Mouse (Mus musculus) c-Kit-positive CD71-positive TER-119-negative erythroid progenitor cells, embryonic 14.5 days (primary cell): ENCODE measurements around the gene Olfr183.
"Not testable (repeated sequence)": the region's sequence is repeated elsewhere in the genome, so short reads cannot be mapped to it uniquely, and the experiment has no call there.

ENCODE experiments used
- DNase-seq: peaks from one replicate; pipeline ENCODE4 v3.0.0-alpha.2; 2013; ENCODE audit warnings: low read depth

The Olfr183 gene

GRCm38 (mm10) chr16:58995057-58995456 is at the start of gene Olfr183:
Gene Olfr183, plus strand, starts transcription at chr16:58995357.
- no peak for DNase-seq

DNA sequence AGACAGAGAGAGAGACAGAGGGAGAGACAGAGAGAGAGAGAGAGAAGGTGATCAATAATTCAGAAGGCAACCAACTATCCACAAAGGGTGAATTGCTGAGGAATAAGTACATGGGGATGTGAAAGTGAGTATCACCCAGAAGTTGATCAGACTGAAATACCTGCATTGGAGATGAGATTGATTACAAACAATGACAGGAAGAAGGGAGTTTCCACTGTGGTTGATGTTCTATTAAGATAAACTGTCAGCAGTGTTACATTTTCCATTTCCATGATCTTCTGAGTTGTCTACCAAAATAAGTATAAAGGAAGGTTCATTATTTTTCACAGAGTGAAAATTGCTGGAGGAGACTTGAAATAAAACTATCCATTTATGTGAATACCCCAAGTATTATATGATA is 12.0 kb downstream of the Olfr183 start:
- DNase-seq, result no peak

- DNase-seq, result no peak
Observed at GRCm38 (mm10) chr16:59013357-59014018, 18.3 kb downstream of the Olfr183 start.

DNA sequence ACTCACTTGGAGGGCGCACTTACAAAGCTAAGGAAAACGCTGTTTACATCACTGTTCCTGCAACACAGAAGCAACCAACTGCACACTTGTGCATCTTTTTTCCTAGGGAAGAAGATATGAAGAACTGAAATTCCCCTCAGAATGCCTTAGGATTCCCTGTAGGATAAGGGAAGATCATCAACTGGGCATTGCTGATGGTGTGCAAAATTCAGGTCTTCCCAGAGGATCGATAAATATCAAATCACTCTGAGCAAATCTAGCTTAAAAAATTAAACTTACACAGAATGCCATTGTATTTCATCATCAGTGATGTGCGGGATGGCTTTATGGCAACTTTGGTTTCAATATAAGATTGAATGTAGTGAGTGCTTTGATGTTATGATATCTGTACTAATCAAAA is 35.0 kb downstream of the Olfr183 start, which contains the start of gene Olfr186:
TSS of gene Olfr186 (minus strand) at position 101 of the 400 bp plus-strand sequence.
- no peak for DNase-seq

- no peak for DNase-seq
Observed at GRCm38 (mm10) chr16:59039710-59040109, 44.6 kb downstream of the Olfr183 start, which contains the start of gene Olfr187. Gene Olfr187, minus strand, starts transcription at chr16:59039767.

DNA sequence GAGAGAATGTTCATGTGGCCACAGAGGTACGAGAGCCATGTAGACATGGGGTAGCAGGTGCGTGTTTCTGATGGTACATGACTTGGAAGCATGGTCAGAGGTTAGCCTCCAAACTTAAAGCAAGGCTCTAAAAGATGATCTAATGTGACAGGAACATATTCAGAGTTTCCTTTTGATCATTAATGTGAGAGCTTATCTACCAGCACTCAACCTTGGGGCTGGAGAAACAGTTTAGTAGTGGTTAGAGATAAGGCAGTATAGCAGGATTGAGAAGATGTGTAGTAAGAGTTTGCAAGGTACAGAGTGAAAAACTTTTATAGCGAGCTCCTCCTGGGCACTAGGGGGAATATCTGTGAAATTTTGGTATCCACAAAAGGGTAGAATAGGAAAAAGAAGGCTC is 50.7 kb downstream of the Olfr183 start:
- no peak for DNase-seq

DNA sequence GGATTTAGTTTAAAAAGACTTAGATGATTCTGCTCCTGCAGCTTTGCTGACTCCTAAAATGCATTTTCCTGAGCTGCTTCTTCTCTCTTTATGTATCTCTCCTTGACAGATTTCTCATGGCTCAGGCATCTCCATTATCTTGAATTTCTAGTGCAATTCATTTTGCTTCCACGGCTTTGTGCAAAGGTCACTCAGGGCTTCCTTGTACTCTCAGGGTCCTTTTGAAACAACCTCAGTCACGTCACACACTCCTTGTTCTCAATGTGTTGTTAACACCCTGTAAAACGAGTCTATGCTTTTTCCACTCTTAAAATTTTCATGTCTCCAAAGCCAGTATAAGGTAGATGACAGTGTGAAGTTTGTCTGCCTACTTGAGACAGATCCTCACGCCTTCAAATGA is 52.4 kb downstream of the Olfr183 start:
- no peak for DNase-seq

DNA sequence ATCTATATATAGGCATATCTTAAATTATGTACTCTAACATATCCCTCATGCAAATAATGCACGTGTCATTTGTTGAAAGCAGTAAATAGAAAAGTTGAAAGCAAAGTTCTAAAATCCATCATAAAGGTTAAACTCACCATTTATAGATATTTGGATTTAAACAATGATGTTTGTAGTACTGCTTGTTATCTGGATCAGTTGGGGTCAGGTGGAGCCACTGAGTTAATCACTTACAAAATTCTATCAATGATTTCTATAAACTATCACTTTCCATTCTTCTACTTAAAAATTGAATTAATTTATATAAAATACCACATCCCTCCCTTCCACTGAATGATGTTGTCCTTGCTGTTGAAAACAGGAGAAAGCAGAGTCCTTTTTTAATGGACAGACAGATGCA is 53.7 kb downstream of the Olfr183 start:
- no peak for DNase-seq

DNA sequence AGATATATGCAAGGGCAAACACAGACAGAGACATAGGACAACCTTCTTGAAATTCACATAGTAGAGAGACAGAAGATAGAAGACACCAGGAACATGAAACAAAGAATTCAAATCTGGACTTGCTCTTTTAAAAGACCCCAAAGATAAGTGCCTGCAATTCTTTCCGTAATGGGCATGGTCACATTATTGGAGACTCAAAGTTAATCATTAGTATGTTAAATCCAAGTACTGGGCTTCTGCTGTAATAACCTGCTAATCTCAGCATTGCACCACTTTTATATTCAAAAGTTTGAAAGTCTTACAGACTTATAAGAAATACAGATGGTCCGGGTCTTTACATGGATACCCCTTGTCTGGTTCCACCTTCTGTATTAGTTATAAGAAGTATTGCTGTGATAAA is 54.1 kb downstream of the Olfr183 start:
- DNase-seq, result not testable (repeated sequence)
